Mouse (Mus musculus): ENCODE measurements around the gene Cntnap5b. TPM values are rescaled to one million over a fixed set of nuclear protein-coding genes. Genes with fewer than 3 reads are reported as not detected.
"Not testable (repeated sequence)": the region's sequence is repeated elsewhere in the genome, so short reads cannot be mapped to it uniquely, and the experiment has no call there.

The Cntnap5b gene
- total and polyA plus RNA-seq, 2 experiments from 2014 or later, result not detected

DNA sequence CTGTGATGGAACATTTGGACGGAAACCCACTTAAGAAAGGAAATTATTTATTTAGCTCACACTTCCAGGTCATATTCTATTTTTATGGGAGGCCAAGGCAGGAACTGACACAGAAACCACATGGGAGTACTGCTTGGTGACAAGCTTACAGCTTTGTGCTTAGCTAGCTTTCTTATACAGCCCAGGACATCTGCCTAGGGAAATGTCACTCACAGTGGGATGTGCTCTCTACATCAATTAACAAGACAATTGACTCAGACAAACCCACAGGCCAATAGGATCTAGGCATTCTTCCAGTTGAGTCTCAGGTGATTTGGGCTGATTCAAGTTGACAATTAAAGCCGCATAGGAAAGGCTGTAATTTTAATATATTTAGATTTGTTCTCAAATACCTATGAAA, 135.2 kb downstream of the Cntnap5b start:
- Histone ChIP-seq H3K9me3 (replicated peaks; ENCODE audit: control insufficient read depth, low read length) (no peaks in the 10 kb centered on the region), H3K27ac (ENCODE audit: low read depth) (no peak overlapping the region), H3K9ac (replicated peaks; ENCODE audit: low read depth, low read length) (no peak overlapping the region), H3K4me3 (ENCODE audit: low read depth, low read length) (no peak overlapping the region), H3K4me1 (ENCODE audit: control insufficient read depth, insufficient read depth) (no peaks in the 10 kb centered on the region), H3K27me3 (ENCODE audit: control insufficient read depth, insufficient read depth, low read length) (no peaks in the 10 kb centered on the region), H3K4me2 (ENCODE audit: low read depth, low read length) (no peak overlapping the region), H3K36me3 (replicated peaks; ENCODE audit: control insufficient read depth, insufficient read depth, low read length) (no peaks in the 10 kb centered on the region)
- DNase-seq (ENCODE audit: low spot score), result no peak
- no peak for ATAC-seq (ENCODE audit: insufficient read depth, low read depth)
- TF ChIP-seq EP300 (IDR thresholded peaks at IDR 0.05; ENCODE audit: low read depth), result no peak
- TF ChIP-seq CTCF (IDR thresholded peaks at IDR 0.05; ENCODE audit: low read depth), result no peak
- WGBS, result 54% methylated on average over 2 of the region's 2 CpGs

DNA sequence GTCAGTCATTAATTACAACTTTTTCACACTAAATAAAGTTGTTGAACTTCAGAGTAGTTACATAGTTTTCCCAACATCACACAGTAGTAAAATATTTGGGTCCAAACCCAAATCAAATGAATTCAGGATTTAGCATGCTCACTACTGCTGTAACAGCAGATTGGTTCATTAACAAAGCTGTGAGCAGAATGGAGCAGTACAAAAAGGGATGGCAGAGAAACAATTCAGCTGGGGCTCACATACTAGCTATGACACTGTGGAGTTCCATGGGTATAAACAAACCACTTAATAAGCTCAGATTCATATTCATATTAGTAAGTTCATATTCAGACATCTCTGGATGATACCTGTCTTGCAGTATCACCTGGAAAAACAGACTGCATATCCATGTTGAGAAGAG, 170.9 kb downstream of the Cntnap5b start:
- no peaks in the 10 kb centered on the region for H3K27me3 ChIP-seq (ENCODE audit: control insufficient read depth, insufficient read depth, low read length)
- ATAC-seq (ENCODE audit: insufficient read depth, low read depth), result no peak
- DNase-seq (ENCODE audit: low spot score), result no peak
- H3K4me1 ChIP-seq (ENCODE audit: control insufficient read depth, insufficient read depth), result no peaks in the 10 kb centered on the region
- H3K9me3 ChIP-seq (replicated peaks; ENCODE audit: control insufficient read depth, low read length), result no peaks in the 10 kb centered on the region
- H3K9ac ChIP-seq (replicated peaks; ENCODE audit: low read depth, low read length), result no peak overlapping the region
- TF ChIP-seq EP300 (IDR thresholded peaks at IDR 0.05; ENCODE audit: low read depth), result no peak
- TF ChIP-seq CTCF (IDR thresholded peaks at IDR 0.05; ENCODE audit: low read depth), result no peak
- H3K36me3 ChIP-seq (replicated peaks; ENCODE audit: control insufficient read depth, insufficient read depth, low read length), result no peaks in the 10 kb centered on the region
- no peak overlapping the region for H3K27ac ChIP-seq (ENCODE audit: low read depth)
- no peak overlapping the region for H3K4me2 ChIP-seq (ENCODE audit: low read depth, low read length)
- H3K4me3 ChIP-seq (ENCODE audit: low read depth, low read length), result no peak overlapping the region

DNA sequence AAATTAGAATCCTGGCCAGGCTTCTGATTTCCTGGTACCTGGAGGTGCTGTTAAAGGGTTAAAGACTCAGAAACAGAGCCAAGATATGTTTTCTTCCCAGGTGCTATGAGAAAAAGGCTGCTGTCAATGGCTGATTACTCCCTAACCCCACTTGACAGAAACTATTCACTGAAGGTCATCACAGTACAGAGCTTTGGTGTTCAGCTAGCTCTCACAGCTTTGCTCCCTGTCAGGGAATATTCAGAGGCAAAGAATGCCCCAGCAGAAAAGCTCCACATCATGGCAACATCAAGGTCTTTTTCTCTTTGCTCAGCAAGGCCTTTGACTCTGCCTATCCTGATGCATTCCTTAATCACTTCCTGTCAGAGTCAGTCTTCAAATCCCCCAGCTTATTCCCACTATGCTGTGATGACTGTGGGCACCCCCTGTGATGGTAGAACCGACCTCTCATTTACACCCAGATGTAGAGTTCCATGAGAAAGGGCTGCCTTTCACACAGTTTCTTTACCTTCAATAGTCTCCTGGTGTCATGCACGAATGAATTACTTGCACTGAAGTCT, 186.9 kb downstream of the Cntnap5b start:
- TF ChIP-seq CTCF (IDR thresholded peaks at IDR 0.05; ENCODE audit: low read depth), result no peak
- no peak for TF ChIP-seq EP300 (IDR thresholded peaks at IDR 0.05; ENCODE audit: low read depth)
- 21% methylated on average over 2 of the region's 2 CpGs for WGBS
- H3K36me3 ChIP-seq (replicated peaks; ENCODE audit: control insufficient read depth, insufficient read depth, low read length), result no peaks in the 10 kb centered on the region
- H3K4me2 ChIP-seq (ENCODE audit: low read depth, low read length), result no peak overlapping the region
- H3K9me3 ChIP-seq (replicated peaks; ENCODE audit: control insufficient read depth, low read length), result no peaks in the 10 kb centered on the region
- no peak overlapping the region for H3K9ac ChIP-seq (replicated peaks; ENCODE audit: low read depth, low read length)
- no peak overlapping the region for H3K4me3 ChIP-seq (ENCODE audit: low read depth, low read length)
- ATAC-seq (ENCODE audit: insufficient read depth, low read depth), result no peak
- no peaks in the 10 kb centered on the region for H3K4me1 ChIP-seq (ENCODE audit: control insufficient read depth, insufficient read depth)
- DNase-seq (ENCODE audit: low spot score), result no peak
- H3K27me3 ChIP-seq (ENCODE audit: control insufficient read depth, insufficient read depth, low read length), result no peaks in the 10 kb centered on the region
- H3K27ac ChIP-seq (ENCODE audit: low read depth), result no peak overlapping the region

DNA sequence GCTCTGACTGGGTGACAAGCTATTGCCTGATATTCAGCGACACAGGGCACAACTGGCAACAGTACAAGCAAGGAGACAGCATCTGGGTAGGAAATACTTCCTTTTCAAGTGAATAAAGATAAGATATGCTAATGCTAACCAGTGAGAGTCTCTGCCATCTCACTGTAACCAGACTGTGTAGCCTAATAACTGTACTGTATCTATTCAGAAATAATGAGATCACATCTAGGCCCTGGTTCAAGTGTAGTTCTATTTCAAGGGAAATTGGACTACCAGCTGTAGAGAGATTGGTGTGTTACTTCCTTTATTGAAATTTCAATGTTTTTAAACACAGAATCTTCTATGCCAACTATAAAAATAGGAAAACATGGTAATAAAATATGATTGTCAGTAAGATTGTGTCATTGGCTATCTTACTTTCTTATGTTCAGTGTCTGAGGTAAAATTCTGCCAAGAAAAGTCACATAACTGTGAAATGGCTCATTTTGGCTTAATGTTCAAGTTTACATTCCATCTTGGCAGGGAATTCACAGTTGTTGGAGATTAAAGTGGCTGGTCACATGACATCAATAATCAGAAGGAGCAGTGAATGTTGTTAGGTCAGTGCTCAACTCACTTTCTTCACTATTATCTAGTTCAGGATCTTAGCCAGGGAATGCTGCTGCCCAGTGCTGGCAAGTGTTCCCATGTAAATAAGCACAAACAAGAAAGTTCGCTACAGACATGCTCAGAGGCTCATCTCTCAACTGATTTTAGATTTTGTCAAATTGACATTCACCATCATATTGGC, 194.9 kb downstream of the Cntnap5b start:
- DNase-seq (ENCODE audit: low spot score), result no peak
- TF ChIP-seq EP300 (IDR thresholded peaks at IDR 0.05; ENCODE audit: low read depth) (no peak), CTCF (IDR thresholded peaks at IDR 0.05; ENCODE audit: low read depth) (no peak)
- WGBS, result 53% methylated on average over 2 of the region's 2 CpGs

DNA sequence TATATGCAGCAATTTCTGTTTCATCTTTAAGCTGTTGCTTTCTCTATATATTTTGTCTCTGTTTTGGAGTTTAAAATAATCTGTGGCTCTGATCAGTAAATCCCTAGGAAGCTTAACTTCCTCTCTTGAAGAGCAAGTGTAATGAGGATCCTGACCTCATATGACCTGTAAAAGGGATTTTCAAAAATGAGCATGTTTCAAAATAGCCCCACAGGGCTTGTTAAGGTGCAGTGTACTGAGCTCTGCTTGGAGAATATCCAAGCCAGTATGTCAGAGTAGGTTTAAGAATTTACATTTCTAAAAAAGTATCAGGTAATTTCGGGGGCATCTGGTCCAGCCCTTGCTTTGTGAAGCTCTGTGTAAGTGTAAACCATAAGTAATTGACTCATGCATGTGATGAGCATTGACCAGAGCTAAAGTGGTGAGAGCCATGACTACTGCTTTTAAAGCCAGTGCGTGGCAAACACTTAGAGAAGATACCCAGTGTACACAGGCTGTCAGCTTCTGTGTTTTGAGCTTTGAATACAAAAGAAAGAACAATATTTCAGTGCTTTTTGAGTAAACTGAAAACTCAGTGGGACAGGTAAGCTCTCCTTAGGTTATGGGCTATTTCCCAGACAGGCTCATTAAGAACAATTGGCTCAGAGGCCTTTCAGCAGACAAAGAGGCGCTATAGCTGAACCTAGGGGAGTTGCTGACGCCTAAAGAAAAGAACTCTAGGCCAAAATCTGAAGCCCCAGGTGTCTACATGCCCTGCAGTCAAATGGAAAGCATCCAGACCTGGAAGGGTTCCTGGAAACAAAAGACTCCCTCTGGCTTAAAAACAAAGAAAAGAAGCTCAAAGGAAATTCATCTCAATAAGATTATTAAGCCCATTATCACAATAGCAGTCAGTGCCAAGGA, 197.9 kb downstream of the Cntnap5b start:
- H3K27me3 ChIP-seq (ENCODE audit: control insufficient read depth, insufficient read depth, low read length), result no peaks in the 10 kb centered on the region
- no peak for ATAC-seq (ENCODE audit: insufficient read depth, low read depth)
- no peaks in the 10 kb centered on the region for H3K4me1 ChIP-seq (ENCODE audit: control insufficient read depth, insufficient read depth)
- no peak overlapping the region for H3K4me2 ChIP-seq (ENCODE audit: low read depth, low read length)
- no peaks in the 10 kb centered on the region for H3K9me3 ChIP-seq (replicated peaks; ENCODE audit: control insufficient read depth, low read length)
- no peaks in the 10 kb centered on the region for H3K36me3 ChIP-seq (replicated peaks; ENCODE audit: control insufficient read depth, insufficient read depth, low read length)
- no peak for DNase-seq (ENCODE audit: low spot score)
- no peak overlapping the region for H3K27ac ChIP-seq (ENCODE audit: low read depth)
- no peak overlapping the region for H3K4me3 ChIP-seq (ENCODE audit: low read depth, low read length)
- TF ChIP-seq EP300 (IDR thresholded peaks at IDR 0.05; ENCODE audit: low read depth) (no peak), CTCF (IDR thresholded peaks at IDR 0.05; ENCODE audit: low read depth) (no peak)
- no peak overlapping the region for H3K9ac ChIP-seq (replicated peaks; ENCODE audit: low read depth, low read length)
- WGBS, result 43% methylated on average over 4 of the region's 4 CpGs

More for the DNA sequence above, 194.9 kb downstream of the Cntnap5b start:
- Histone ChIP-seq H3K4me3 (ENCODE audit: low read depth, low read length) (no peak overlapping the region), H3K4me1 (ENCODE audit: control insufficient read depth, insufficient read depth) (no peaks in the 10 kb centered on the region), H3K9me3 (replicated peaks; ENCODE audit: control insufficient read depth, low read length) (no peaks in the 10 kb centered on the region), H3K27me3 (ENCODE audit: control insufficient read depth, insufficient read depth, low read length) (no peaks in the 10 kb centered on the region), H3K27ac (ENCODE audit: low read depth) (no peak overlapping the region), H3K4me2 (ENCODE audit: low read depth, low read length) (no peak overlapping the region), H3K36me3 (replicated peaks; ENCODE audit: control insufficient read depth, insufficient read depth, low read length) (no peaks in the 10 kb centered on the region), H3K9ac (replicated peaks; ENCODE audit: low read depth, low read length) (no peak overlapping the region)
- no peak for ATAC-seq (ENCODE audit: insufficient read depth, low read depth)

DNA sequence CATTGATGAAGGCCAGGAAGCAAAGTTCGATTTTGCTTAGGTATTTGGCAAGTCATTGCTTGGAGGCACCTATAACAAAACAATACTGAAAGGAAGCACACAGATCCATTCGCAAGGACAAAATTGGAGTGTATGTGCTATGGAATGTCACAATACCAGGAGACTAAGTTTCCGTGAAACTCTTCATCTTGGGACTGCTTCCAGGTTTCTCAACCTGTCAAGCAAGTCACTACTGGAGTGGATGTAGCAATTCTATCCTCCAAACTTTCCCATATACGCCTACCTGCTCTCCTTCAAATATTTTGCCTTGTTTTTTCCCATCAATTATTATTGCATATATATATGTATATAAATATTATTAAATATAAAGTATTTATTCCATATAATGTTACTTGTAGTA, 228.7 kb downstream of the Cntnap5b start:
- H3K4me1 ChIP-seq (ENCODE audit: control insufficient read depth, insufficient read depth); ATAC-seq (ENCODE audit: insufficient read depth, low read depth); DNase-seq (ENCODE audit: low spot score); H3K27me3 ChIP-seq (ENCODE audit: control insufficient read depth, insufficient read depth, low read length); H3K4me3 ChIP-seq (ENCODE audit: low read depth, low read length); H3K4me2 ChIP-seq (ENCODE audit: low read depth, low read length); H3K36me3 ChIP-seq (replicated peaks; ENCODE audit: control insufficient read depth, insufficient read depth, low read length); H3K27ac ChIP-seq (ENCODE audit: low read depth); H3K9me3 ChIP-seq (replicated peaks; ENCODE audit: control insufficient read depth, low read length); H3K9ac ChIP-seq (replicated peaks; ENCODE audit: low read depth, low read length): not testable (repeated sequence)
- 74% methylated on average over 4 of the region's 4 CpGs for WGBS

Data from heart, postnatal 0 days (tissue).